Mouse (Mus musculus) lung, embryonic 16.5 days (tissue): ENCODE measurements around the gene 1500009C09Rik. TPM values are rescaled to one million over a fixed set of nuclear protein-coding genes. Genes with fewer than 3 reads are reported as not detected.

Experiments
- ATAC-seq: fragments of 200-750 bp; cut with Nextera tagmentation; 2 replicates; pipeline ENCODE4 v1.8.0; 2017; ENCODE audit warnings: low read depth, mild to moderate bottlenecking, moderate library complexity
- H3K27ac ChIP-seq: fragments of 300-500 bp; sonication (generic); 2 replicates; pipeline ENCODE4 v1.5.1; 2014; ENCODE audit warnings: mild to moderate bottlenecking, control low read depth, low read length
- H3K27me3 ChIP-seq: fragments of 300-500 bp; sonication (generic); 2 replicates; pipeline ENCODE4 v1.6.1; 2014; ENCODE audit warnings: low read depth, low read length, mixed read lengths; ENCODE audit not compliant: control insufficient read depth, insufficient read depth
- H3K36me3 ChIP-seq: fragments of 300-500 bp; sonication (generic); 2 replicates; pipeline ENCODE4 v1.6.1; 2014; ENCODE audit warnings: low read length; ENCODE audit not compliant: control insufficient read depth, insufficient read depth
- H3K4me1 ChIP-seq: fragments of 300-500 bp; sonication (generic); replicated peaks from 2 replicates; pipeline ENCODE4 v1.6.1; 2014; ENCODE audit warnings: low read length, mixed read lengths; ENCODE audit not compliant: control insufficient read depth, insufficient read depth
- H3K4me2 ChIP-seq: fragments of 300-500 bp; sonication (generic); 2 replicates; pipeline ENCODE4 v1.6.1; 2014; ENCODE audit warnings: low read depth, low read length, control low read depth
- H3K4me3 ChIP-seq: fragments of 300-500 bp; sonication (generic); 2 replicates; pipeline ENCODE4 v1.5.1; 2014; ENCODE audit warnings: mild to moderate bottlenecking, low read length, control low read depth
- H3K9ac ChIP-seq: fragments of 300-500 bp; sonication (generic); 2 replicates; pipeline ENCODE4 v1.6.1; 2014; ENCODE audit warnings: low read length, control low read depth
- H3K9me3 ChIP-seq: fragments of 300-500 bp; sonication (generic); 2 replicates; pipeline ENCODE4 v1.6.1; 2016; ENCODE audit warnings: low read length; ENCODE audit not compliant: control insufficient read depth
- WGBS: fragments of 180-500 bp; shearing (Covaris S2); extraction: QIAGEN DNeasy Blood & Tissue Kit; methylation state at CpG from one replicate; pipeline ENCODE4 v1.1.7; 2014; 5-methylcytosine and 5-hydroxymethylcytosine counted together
- polyA plus RNA-seq: library from polyadenylated mRNA; unstranded; fragments of >200 nt; fragmentation: Nextera tagmentation; extraction: Ambion mirVana; gene quantifications from 2 replicates; pipeline ENCODE4 v1.2.1, GENCODE M21; 2015

1500009C09Rik gene
- polyA plus RNA-seq, 1 experiment from 2014 or later: not detected

DNA sequence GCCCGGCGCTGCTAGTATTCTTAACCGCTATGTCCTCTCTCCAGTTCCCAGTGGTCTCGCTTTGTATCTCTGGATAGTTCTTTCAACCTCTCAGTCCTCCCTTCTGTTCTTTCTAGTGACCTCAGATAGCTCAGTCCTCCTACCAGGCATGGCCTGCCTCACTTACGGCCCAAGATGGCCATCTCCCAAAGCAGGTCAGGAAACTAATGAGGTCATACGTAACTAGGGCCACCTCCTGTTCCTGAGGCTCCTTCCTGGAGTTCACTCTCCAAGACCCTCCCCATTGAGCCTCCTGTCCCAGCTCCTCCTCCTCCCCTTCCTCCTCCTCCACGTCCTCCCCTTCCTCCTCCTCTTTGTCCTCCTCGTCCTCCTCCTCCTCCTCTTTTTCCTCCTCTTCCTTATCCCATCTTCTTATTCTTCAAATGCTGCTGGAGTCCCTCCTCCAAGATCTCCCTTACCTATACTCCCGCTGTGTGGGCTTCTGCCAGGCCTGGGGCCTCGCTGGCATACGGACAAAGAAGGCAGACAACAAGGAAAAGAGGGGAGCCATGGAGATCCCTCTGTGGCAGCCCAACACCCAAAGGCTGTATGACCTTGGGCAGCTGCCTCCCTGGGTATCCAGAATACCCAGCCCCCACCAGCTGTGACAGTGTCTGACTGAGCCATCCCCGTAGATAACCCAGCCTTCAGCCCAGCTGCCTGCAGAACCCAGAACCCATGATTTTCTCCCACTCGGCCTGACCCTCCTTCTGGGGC is 42.7 kb upstream of the 1500009C09Rik start:
- Histone ChIP-seq H3K9me3 (no peaks in the 10 kb centered on the region), H3K27ac (no peak overlapping the region), H3K4me2 (no peak overlapping the region), H3K36me3 (no peaks in the 10 kb centered on the region), H3K4me3 (no peak overlapping the region), H3K9ac (no peak overlapping the region), H3K4me1 (peaks cover 15% of the 10 kb centered on the region), H3K27me3 (peaks cover 79% of the 10 kb centered on the region)
- no peak for ATAC-seq
- 81% methylated on average over 13 of the region's 13 CpGs for WGBS

GRCm38 (mm10) chr15:82210801-82211200 is 41.4 kb upstream of the 1500009C09Rik start:
- no peak for ATAC-seq
- no peak overlapping the region for H3K4me2 ChIP-seq
- peaks cover 15% of the 10 kb centered on the region for H3K4me1 ChIP-seq
- H3K4me3 ChIP-seq: no peak overlapping the region
- H3K36me3 ChIP-seq: no peaks in the 10 kb centered on the region
- no peaks in the 10 kb centered on the region for H3K9me3 ChIP-seq
- WGBS: 40% methylated on average over 1 of the region's 1 CpGs
- H3K27me3 ChIP-seq: peaks cover 90% of the 10 kb centered on the region
- no peak overlapping the region for H3K27ac ChIP-seq
- H3K9ac ChIP-seq: no peak overlapping the region

DNA sequence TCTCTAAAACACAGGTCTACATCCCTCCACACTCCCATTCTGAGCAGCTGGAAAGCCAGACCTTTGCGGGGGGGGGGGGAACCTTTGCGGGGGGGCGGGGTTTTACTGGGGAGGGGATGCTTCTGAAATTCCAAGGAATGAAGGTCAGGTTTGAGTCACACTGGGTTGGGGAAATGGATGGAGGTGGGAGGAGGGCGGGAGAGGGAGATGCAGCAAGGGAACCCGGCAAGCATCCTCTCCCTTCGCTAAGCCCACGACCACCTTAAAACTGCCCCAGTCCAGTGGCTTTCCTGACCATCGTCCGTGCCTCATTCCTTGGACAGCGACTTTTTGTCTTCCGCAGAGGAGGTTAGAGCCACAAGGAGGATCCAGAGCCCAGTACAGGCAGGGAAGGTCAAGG is 40.9 kb upstream of the 1500009C09Rik start:
- H3K4me2 ChIP-seq: peak overlapping the region; percentile 62; the same call in 1 of the 2 replicates
- 6% methylated on average over 11 of the region's 11 CpGs for WGBS
- H3K9me3 ChIP-seq: no peaks in the 10 kb centered on the region
- no peaks in the 10 kb centered on the region for H3K36me3 ChIP-seq
- H3K27me3 ChIP-seq: peaks cover 91% of the 10 kb centered on the region
- no peak overlapping the region for H3K9ac ChIP-seq
- H3K4me3 ChIP-seq: peak overlapping the region; percentile 42
- no peak overlapping the region for H3K27ac ChIP-seq
- ATAC-seq: no peak
- H3K4me1 ChIP-seq: peaks cover 15% of the 10 kb centered on the region

- Histone ChIP-seq H3K4me2 (peak overlapping the region; percentile 62), H3K4me3 (peak overlapping the region; percentile 42), H3K27ac (no peak overlapping the region), H3K4me1 (peaks cover 13% of the 10 kb centered on the region), H3K36me3 (no peaks in the 10 kb centered on the region), H3K9me3 (no peaks in the 10 kb centered on the region), H3K9ac (peak overlapping the region; percentile 6; the same call in 1 of the 2 replicates), H3K27me3 (peaks cover 90% of the 10 kb centered on the region)
- peak; percentile 64 for ATAC-seq
- 1% methylated on average over 97 of the region's 112 CpGs for WGBS
Observed at GRCm38 (mm10) chr15:82211911-82212751, 40.1 kb upstream of the 1500009C09Rik start.

- H3K27me3 ChIP-seq: peaks cover 87% of the 10 kb centered on the region
- ATAC-seq: peak; percentile 40; the same call in 1 of the 2 replicates
- peaks cover 10% of the 10 kb centered on the region for H3K4me1 ChIP-seq
- H3K4me2 ChIP-seq: peak within 1 kb of the TSS; percentile 62
- H3K36me3 ChIP-seq: no peaks in the 10 kb centered on the region
- peak within 1 kb of the TSS; percentile 6; the same call in 1 of the 2 replicates for H3K9ac ChIP-seq
- no peaks in the 10 kb centered on the region for H3K9me3 ChIP-seq
- WGBS: 2% methylated on average over 6 of the region's 34 CpGs
- peak within 1 kb of the TSS; percentile 42 for H3K4me3 ChIP-seq
- H3K27ac ChIP-seq: no peak within 1 kb of the TSS
Observed at GRCm38 (mm10) chr15:82212752-82213063, 39.5 kb upstream of the 1500009C09Rik start, which contains the start of gene Shisa8. Gene Shisa8, minus strand, starts transcription at chr15:82212815.

- Histone ChIP-seq H3K4me3 (no peak overlapping the region), H3K9me3 (no peaks in the 10 kb centered on the region), H3K36me3 (no peaks in the 10 kb centered on the region), H3K4me2 (no peak overlapping the region), H3K9ac (no peak overlapping the region), H3K4me1 (peaks cover 10% of the 10 kb centered on the region), H3K27me3 (peaks cover 84% of the 10 kb centered on the region), H3K27ac (no peak overlapping the region)
- 14% methylated on average over 4 of the region's 4 CpGs for WGBS
- no peak for ATAC-seq
Observed at GRCm38 (mm10) chr15:82213222-82213621, 39.0 kb upstream of the 1500009C09Rik start.

- Histone ChIP-seq H3K4me3 (no peak overlapping the region), H3K27ac (no peak overlapping the region), H3K4me2 (no peak overlapping the region), H3K36me3 (no peaks in the 10 kb centered on the region), H3K4me1 (peaks cover 10% of the 10 kb centered on the region), H3K9ac (no peak overlapping the region), H3K9me3 (no peaks in the 10 kb centered on the region), H3K27me3 (peaks cover 67% of the 10 kb centered on the region)
- WGBS: 30% methylated on average over 11 of the region's 11 CpGs
- ATAC-seq: no peak
Observed at GRCm38 (mm10) chr15:82215332-82216046, 36.7 kb upstream of the 1500009C09Rik start.

- Histone ChIP-seq H3K4me2 (no peak overlapping the region), H3K9ac (no peak overlapping the region), H3K4me3 (no peak overlapping the region), H3K36me3 (no peaks in the 10 kb centered on the region), H3K9me3 (no peaks in the 10 kb centered on the region), H3K4me1 (peaks cover 10% of the 10 kb centered on the region), H3K27ac (no peak overlapping the region), H3K27me3 (peaks cover 61% of the 10 kb centered on the region)
- WGBS: 42% methylated on average over 20 of the region's 20 CpGs
- ATAC-seq: no peak
Observed at GRCm38 (mm10) chr15:82216142-82216827, 35.9 kb upstream of the 1500009C09Rik start.
